Mouse (Mus musculus): Measurements from ENCODE around the gene Gm9639. TPM values are rescaled to one million over a fixed set of nuclear protein-coding genes. Genes with fewer than 3 reads are reported as not detected.
"Not testable (repeated sequence)": the region's sequence is repeated elsewhere in the genome, so short reads cannot be mapped to it uniquely, and the experiment has no call there.

Gene Gm9639
- total RNA-seq, 4 experiments from 2014 or later = not detected

DNA sequence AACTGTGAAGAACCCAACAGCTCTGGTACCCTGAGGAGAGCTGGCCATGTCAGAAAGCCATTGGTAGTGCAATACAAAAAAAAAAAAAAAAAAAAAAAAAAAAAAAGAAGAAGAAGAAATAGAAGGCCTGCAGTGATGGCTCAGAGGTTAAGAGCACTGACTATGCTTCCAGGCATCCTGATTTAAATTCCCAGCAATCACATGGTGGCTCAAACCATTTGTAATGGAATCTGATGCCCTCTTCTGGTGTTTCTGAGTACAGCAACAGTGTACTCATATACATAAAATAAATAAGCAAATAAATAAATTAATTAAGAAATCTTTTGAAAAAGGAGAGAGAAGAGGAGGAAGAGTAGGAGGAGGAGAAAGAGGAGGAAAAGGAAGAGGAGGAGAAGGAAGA is 41.4 kb downstream of the Gm9639 start:
- DNase-seq (ENCODE audit: low spot score in 2 of 2) = no peak

DNA sequence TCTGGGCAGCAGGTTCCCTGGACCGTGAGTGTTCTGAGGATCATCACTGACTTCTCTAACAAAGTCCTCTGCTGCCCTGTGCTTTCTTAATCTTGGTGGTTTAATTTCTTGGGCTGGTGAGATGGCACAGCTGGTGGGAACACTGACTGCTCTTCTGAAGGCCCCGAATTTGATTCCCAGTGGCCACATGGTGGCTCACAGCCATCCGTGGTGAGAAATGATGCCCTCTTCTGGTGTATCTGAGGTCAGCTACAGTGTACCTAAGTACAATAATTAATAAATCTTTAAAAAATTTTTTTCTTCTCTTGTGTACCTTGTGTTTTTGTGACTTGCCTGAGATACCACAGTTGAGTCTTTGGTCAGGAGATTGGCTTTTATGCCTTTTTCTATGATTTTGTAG is 42.6 kb downstream of the Gm9639 start:
- DNase-seq (ENCODE audit: low spot score in 2 of 2) = not testable (repeated sequence)

DNA sequence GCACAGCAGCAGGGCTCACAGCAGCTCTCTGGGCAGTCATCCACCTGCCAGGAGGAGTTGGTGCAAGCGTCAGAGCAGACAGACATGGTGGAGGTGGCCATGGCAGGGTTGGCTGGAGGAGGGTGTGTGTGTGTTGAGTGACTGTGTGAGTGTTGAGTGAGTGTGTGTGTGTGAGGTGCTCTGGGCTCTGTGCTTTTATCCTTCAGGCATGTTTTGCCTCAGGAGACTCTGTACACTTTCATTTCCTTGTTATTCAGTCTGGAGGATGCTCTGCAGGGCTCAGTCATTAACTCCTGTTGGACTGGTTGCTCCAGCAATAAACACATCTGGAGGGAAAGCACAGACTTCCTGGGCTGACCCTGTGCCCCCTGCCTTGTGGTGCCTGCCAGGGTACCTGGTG is 43.6 kb downstream of the Gm9639 start, which contains the start of gene Gm9736:
Gene Gm9736 (minus strand): TSS at position 101 of the 400 bp plus-strand sequence.
- not testable (repeated sequence) for DNase-seq (ENCODE audit: low spot score in 2 of 2)

DNA sequence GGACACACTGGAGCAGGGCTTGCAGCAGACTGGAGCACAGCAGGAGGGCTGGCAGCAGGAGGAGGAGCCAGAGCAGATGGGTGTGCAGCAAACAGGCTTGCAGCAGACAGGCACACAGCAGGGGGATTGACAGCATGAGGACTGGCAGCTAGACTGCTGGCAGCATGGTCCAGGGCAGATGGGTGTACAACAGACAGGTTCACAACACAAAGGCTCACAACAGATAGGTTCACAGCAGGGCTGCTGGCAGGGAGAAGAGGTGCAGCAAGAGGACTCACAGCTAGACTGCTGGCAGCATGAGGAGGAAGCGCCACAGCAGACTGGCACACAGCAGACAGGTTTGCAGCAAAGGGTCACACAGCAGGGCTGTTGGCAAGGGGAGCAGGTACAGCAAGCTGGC is 44.2 kb downstream of the Gm9639 start:
- DNase-seq (ENCODE audit: low spot score in 2 of 2) = not testable (repeated sequence)

Other genes with a start within 250 kb of the Gm9639 start
- 10 to 100 TPM; 79.3 to 96.1 (median 86.9) TPM for gene Pttg1ip, start 213.4 kb downstream of the Gm9639 start, total RNA-seq (2022)
- gene Sumo3, start 189.0 kb downstream of the Gm9639 start, total RNA-seq (2022) = 100 to 1,000 TPM; 144 to 152 (median 147) TPM
- gene Gm49325, start 188.9 kb downstream of the Gm9639 start, total RNA-seq (2022) = 10 to 100 TPM in 3 of 4 experiments, 1 to 10 TPM in 1; 7.6 to 33.3 (median 12.1) TPM
- gene Ube2g2, start 172.8 kb downstream of the Gm9639 start, total RNA-seq (2022) = 10 to 100 TPM; 64.2 to 89.9 (median 76.6) TPM
- not detected for gene Tspear, start 108.5 kb downstream of the Gm9639 start, total RNA-seq (2022)
- gene Gm19402, start 104.3 kb downstream of the Gm9639 start, total RNA-seq (2022) = not detected
- gene Gm9508, start 97.8 kb downstream of the Gm9639 start, total RNA-seq (2022) = not detected
- not detected for gene Gm10272, start 88.5 kb downstream of the Gm9639 start, total RNA-seq (2022)
- gene Gm10024, start 83.6 kb downstream of the Gm9639 start, total RNA-seq (2022) = not detected
- gene Gm10142, start 79.3 kb downstream of the Gm9639 start, total RNA-seq (2022) = not detected
- not detected for gene Krtap12-1, start 74.5 kb downstream of the Gm9639 start, total RNA-seq (2022)
- not detected for gene Gm10100, start 68.6 kb downstream of the Gm9639 start, total RNA-seq (2022)
- gene Gm18596, start 52.4 kb downstream of the Gm9639 start, total RNA-seq (2022) = not detected
- gene Gm9736, start 43.7 kb downstream of the Gm9639 start, total RNA-seq (2022) = not detected
- gene Gm3233, start 35.4 kb downstream of the Gm9639 start, total RNA-seq (2022) = not detected
- gene Gm3238, start 23.8 kb downstream of the Gm9639 start, total RNA-seq (2022) = not detected
- not detected for gene Gm7138, start 18.1 kb downstream of the Gm9639 start, total RNA-seq (2022)
- gene Gm3250, start 12.5 kb downstream of the Gm9639 start, total RNA-seq (2022) = not detected
- gene Gm7137, start 6.9 kb downstream of the Gm9639 start, total RNA-seq (2022) = not detected
- not detected for gene Gm19668, start 4.1 kb upstream of the Gm9639 start, total RNA-seq (2022)
- gene Gm9507, start 16.8 kb upstream of the Gm9639 start, total RNA-seq (2022) = not detected
- not detected for gene Gm2696, start 19.6 kb upstream of the Gm9639 start, total RNA-seq (2022)
- gene Krtap10-4, start 32.0 kb upstream of the Gm9639 start, total RNA-seq (2022) = not detected
- gene Krtap10-10, start 40.9 kb upstream of the Gm9639 start, total RNA-seq (2022) = not detected
- gene Gm36176, start 51.7 kb upstream of the Gm9639 start, total RNA-seq (2022) = not detected
- gene Gm10318, start 57.8 kb upstream of the Gm9639 start, total RNA-seq (2022) = not detected
- not detected for gene Gm3285, start 66.9 kb upstream of the Gm9639 start, total RNA-seq (2022)
- gene Lrrc3, start 107.5 kb upstream of the Gm9639 start, total RNA-seq (2022) = 1 to 10 TPM; 4.5 to 7.7 (median 5.4) TPM
- gene Trpm2, start 175.5 kb upstream of the Gm9639 start, total RNA-seq (2022) = 10 to 100 TPM; 43.0 to 47.6 (median 45.7) TPM
- 10 to 100 TPM; 36.6 to 46.0 (median 40.5) TPM for gene 1810043G02Rik, start 183.4 kb upstream of the Gm9639 start, total RNA-seq (2022)
- gene Pfkl, start 215.0 kb upstream of the Gm9639 start, total RNA-seq (2022) = 100 to 1,000 TPM; 224 to 240 (median 229) TPM
- gene Dnmt3l, start 246.9 kb upstream of the Gm9639 start, total RNA-seq (2022) = under 1 TPM in 3 of 4 experiments, not detected in 1; 0.29 to 0.72 (median 0.30) TPM
- gene Aire, start 248.5 kb upstream of the Gm9639 start, total RNA-seq (2022) = under 1 TPM; 0.56 to 0.93 (median 0.63) TPM